Mouse (Mus musculus) olfactory bulb, adult 2 months (tissue): ENCODE measurements around the gene Hist1h2ag.

ENCODE experiments used
- CTCF ChIP-seq: fragments of 200-500 bp; IDR thresholded peaks from 2 replicates; pipeline ENCODE4 v1.5.1; 2012; ENCODE audit warnings: low read depth, mild to moderate bottlenecking, low read length, moderate library complexity; ENCODE audit not compliant: insufficient read depth
- POLR2A ChIP-seq: fragments of 200-500 bp; IDR thresholded peaks from 2 replicates; pipeline ENCODE4 v1.6.1; 2012; ENCODE audit warnings: mild to moderate bottlenecking, low read depth, low read length, moderate library complexity; ENCODE audit not compliant: insufficient read depth

GRCm38 (mm10) chr13:22036986-22037385 is 5.8 kb downstream of the Hist1h2ag start:
- TF ChIP-seq CTCF, result no peak
- no peak for TF ChIP-seq POLR2A
